Mouse (Mus musculus): Measurements from ENCODE around the gene Mthfd1. TPM values are rescaled to one million over a fixed set of nuclear protein-coding genes. Genes with fewer than 3 reads are reported as not detected.
A peak's percentile ranks its signal among the peaks of the same experiment; 100 is the strongest.

The Mthfd1 gene
- polyA plus RNA-seq, 1 experiment from 2014 or later: 74.6 TPM

DNA sequence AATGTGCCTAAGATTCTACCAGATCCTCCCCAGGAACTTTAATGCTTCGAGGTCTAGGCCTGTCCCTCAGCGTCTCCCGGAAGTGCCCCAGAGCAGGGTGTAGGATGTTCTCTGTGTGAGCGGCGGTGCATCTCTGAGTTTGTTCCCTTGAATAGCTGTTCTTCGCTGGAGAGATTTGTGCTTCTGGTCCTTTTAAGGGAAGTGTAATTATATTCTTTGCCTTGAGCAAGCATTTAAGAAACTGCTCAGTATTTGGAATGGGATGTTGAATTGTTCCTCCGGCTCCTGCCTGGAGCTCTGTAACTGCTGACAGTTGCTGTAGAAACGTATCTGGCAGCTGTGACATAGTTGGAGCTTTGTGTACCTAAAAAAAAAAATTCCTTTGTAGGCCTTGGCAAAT lies 32.9 kb downstream of the Mthfd1 start:
- H3K9me3 ChIP-seq: no peaks in the 10 kb centered on the region
- no peaks in the 10 kb centered on the region for H3K27me3 ChIP-seq
- no peaks in the 10 kb centered on the region for H3K4me1 ChIP-seq
- no peak overlapping the region for H3K4me3 ChIP-seq
- no peak overlapping the region for H3K9ac ChIP-seq
- peaks cover 72% of the 10 kb centered on the region for H3K36me3 ChIP-seq
- H3K27ac ChIP-seq: no peak overlapping the region
- no peak for ATAC-seq (ENCODE audit: low FRiP score, low read depth)
- H3K4me2 ChIP-seq (replicated peaks): no peak overlapping the region
- 87% methylated on average over 8 of the region's 8 CpGs for WGBS

- Histone ChIP-seq H3K4me1 (no peaks in the 10 kb centered on the region), H3K36me3 (peaks cover 70% of the 10 kb centered on the region), H3K4me3 (no peak overlapping the region), H3K27ac (no peak overlapping the region), H3K9me3 (no peaks in the 10 kb centered on the region), H3K27me3 (no peaks in the 10 kb centered on the region), H3K4me2 (replicated peaks) (no peak overlapping the region), H3K9ac (no peak overlapping the region)
- ATAC-seq (ENCODE audit: low FRiP score, low read depth): no peak
- WGBS: 92% methylated on average over 5 of the region's 5 CpGs
Observed at GRCm38 (mm10) chr12:76288494-76288893, 33.4 kb downstream of the Mthfd1 start.

DNA sequence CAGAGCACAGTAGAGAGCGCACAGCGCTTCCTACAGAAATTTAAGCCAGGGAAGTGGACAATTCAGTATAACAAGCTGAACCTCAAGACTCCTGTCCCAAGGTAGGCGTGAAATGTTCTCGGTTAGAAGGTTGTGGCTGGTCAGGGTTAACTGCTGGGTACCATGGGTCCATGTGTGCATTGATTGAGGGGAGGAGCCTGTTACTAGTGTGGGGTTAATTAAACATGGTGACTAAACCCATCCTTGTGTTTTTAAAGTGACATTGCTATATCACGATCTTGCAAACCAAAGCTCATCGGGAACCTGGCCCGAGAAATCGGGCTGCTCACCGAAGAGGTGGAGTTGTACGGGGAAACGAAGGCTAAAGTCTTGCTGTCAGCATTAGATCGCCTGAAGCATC lies 34.3 kb downstream of the Mthfd1 start:
- no peaks in the 10 kb centered on the region for H3K9me3 ChIP-seq
- no peak overlapping the region for H3K27ac ChIP-seq
- WGBS: 97% methylated on average over 12 of the region's 12 CpGs
- H3K9ac ChIP-seq: no peak overlapping the region
- ATAC-seq (ENCODE audit: low FRiP score, low read depth): no peak
- no peak overlapping the region for H3K4me3 ChIP-seq
- peaks cover 70% of the 10 kb centered on the region for H3K36me3 ChIP-seq
- no peaks in the 10 kb centered on the region for H3K27me3 ChIP-seq
- H3K4me1 ChIP-seq: no peaks in the 10 kb centered on the region
- no peak overlapping the region for H3K4me2 ChIP-seq (replicated peaks)

DNA sequence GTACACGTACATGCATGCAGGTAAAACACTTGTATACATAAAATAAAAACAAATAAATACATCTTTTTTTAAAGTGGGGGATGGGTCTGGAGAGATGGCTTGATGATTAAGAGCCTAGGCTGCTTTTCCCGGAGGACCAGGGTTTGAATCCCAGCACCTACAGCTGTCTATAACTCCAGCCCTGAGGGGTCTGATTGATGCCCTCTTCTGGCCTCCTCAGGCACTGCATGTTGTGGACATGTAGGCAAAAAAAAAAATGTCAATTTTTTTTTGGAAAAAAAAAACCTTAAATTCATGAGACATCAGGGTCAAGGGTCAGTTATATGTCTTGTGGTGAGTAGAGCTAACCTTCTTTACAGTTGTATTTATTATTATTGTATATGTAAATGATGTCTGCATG lies 35.2 kb downstream of the Mthfd1 start:
- no peak for ATAC-seq (ENCODE audit: low FRiP score, low read depth)
- Histone ChIP-seq H3K9ac (no peak overlapping the region), H3K36me3 (peaks cover 73% of the 10 kb centered on the region), H3K4me3 (no peak overlapping the region), H3K27ac (no peak overlapping the region), H3K27me3 (no peaks in the 10 kb centered on the region), H3K9me3 (no peaks in the 10 kb centered on the region), H3K4me2 (replicated peaks) (no peak overlapping the region), H3K4me1 (no peaks in the 10 kb centered on the region)
- WGBS: 97% methylated on average over 2 of the region's 2 CpGs

- ATAC-seq (ENCODE audit: low FRiP score, low read depth): no peak
- Histone ChIP-seq H3K4me1 (no peaks in the 10 kb centered on the region), H3K4me2 (replicated peaks) (no peak overlapping the region), H3K9ac (no peak overlapping the region), H3K27me3 (no peaks in the 10 kb centered on the region), H3K27ac (no peak overlapping the region), H3K4me3 (no peak overlapping the region), H3K9me3 (no peaks in the 10 kb centered on the region), H3K36me3 (peaks cover 88% of the 10 kb centered on the region)
- WGBS: 62% methylated on average over 7 of the region's 7 CpGs
Observed at GRCm38 (mm10) chr12:76293192-76293591, 38.1 kb downstream of the Mthfd1 start.

- Histone ChIP-seq H3K4me3 (no peak overlapping the region), H3K4me2 (replicated peaks) (no peak overlapping the region), H3K4me1 (no peaks in the 10 kb centered on the region), H3K36me3 (peaks cover 81% of the 10 kb centered on the region), H3K9ac (no peak overlapping the region), H3K27ac (no peak overlapping the region), H3K27me3 (no peaks in the 10 kb centered on the region), H3K9me3 (no peaks in the 10 kb centered on the region)
- ATAC-seq (ENCODE audit: low FRiP score, low read depth): no peak
- WGBS: 83% methylated on average over 5 of the region's 5 CpGs
Observed at GRCm38 (mm10) chr12:76297830-76298229, 42.7 kb downstream of the Mthfd1 start.

GRCm38 (mm10) chr12:76299361-76299906 lies 44.3 kb downstream of the Mthfd1 start:
- peaks cover 80% of the 10 kb centered on the region for H3K36me3 ChIP-seq
- no peak overlapping the region for H3K4me3 ChIP-seq
- H3K9me3 ChIP-seq: no peaks in the 10 kb centered on the region
- WGBS: 95% methylated on average over 9 of the region's 9 CpGs
- H3K27me3 ChIP-seq: no peaks in the 10 kb centered on the region
- H3K4me1 ChIP-seq: no peaks in the 10 kb centered on the region; the same call in 1 of the 2 replicates
- ATAC-seq (ENCODE audit: low FRiP score, low read depth): no peak
- no peak overlapping the region for H3K27ac ChIP-seq
- no peak overlapping the region for H3K9ac ChIP-seq
- no peak overlapping the region for H3K4me2 ChIP-seq (replicated peaks)

GRCm38 (mm10) chr12:76300367-76300766 lies 45.3 kb downstream of the Mthfd1 start:
- 89% methylated on average over 10 of the region's 10 CpGs for WGBS
- H3K27me3 ChIP-seq: no peaks in the 10 kb centered on the region
- no peak overlapping the region for H3K27ac ChIP-seq
- no peak overlapping the region for H3K4me2 ChIP-seq (replicated peaks)
- no peak for ATAC-seq (ENCODE audit: low FRiP score, low read depth)
- H3K4me3 ChIP-seq: no peak overlapping the region
- H3K9me3 ChIP-seq: no peaks in the 10 kb centered on the region
- H3K9ac ChIP-seq: no peak overlapping the region
- peaks cover 75% of the 10 kb centered on the region for H3K36me3 ChIP-seq
- H3K4me1 ChIP-seq: no peaks in the 10 kb centered on the region; the same call in 1 of the 2 replicates

DNA sequence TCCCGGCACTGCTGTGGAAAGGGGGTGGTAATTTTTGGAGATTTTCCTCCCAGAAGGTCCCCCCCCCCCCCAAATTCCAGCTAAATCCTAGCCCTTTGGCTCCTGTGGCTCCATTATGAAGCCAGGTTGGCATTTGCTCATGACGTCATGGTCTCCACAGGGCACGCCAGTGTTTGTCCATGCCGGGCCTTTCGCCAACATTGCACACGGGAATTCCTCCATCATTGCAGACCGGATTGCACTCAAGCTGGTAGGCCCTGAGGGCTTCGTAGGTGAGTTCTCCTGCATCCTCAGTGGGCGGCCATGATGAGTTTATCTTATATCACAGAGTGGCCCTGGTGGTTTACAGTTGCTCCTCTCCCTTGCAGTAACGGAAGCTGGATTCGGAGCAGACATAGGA lies 48.4 kb downstream of the Mthfd1 start:
- Histone ChIP-seq H3K27me3 (no peaks in the 10 kb centered on the region), H3K9ac (no peak overlapping the region), H3K4me2 (replicated peaks) (no peak overlapping the region), H3K4me3 (no peak overlapping the region), H3K36me3 (peaks cover 66% of the 10 kb centered on the region), H3K27ac (peak overlapping the region; percentile 61; the same call in 1 of the 2 replicates), H3K4me1 (peaks cover 18% of the 10 kb centered on the region), H3K9me3 (no peaks in the 10 kb centered on the region)
- WGBS: 90% methylated on average over 11 of the region's 11 CpGs
- ATAC-seq (ENCODE audit: low FRiP score, low read depth): 0 out of 2 replicates have a peak, but pooled peaks have one; percentile 11

DNA sequence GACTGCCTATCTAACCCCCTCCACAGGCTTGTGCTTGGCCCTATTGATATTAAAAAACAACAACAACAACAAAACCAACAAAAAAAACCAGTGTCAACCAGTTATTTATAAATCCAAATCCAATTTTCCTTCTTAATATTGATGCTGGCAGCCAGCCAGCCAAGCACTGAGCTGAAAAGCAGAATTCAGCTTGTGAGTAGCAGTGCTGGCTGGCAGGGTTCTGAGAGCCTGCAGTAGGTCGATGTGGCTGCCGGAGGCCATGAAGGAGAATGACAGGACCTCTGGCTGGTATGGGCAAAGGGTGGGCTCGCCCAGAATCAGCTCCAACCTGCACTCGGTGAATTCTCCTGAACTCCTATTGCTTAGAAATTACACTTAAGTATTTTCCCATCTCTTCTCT lies 49.1 kb downstream of the Mthfd1 start:
- 68% methylated on average over 4 of the region's 4 CpGs for whole genome bisulfite sequencing
- Histone ChIP-seq H3K27ac (no peak overlapping the region; the same call in 1 of the 2 replicates), H3K4me1 (peaks cover 18% of the 10 kb centered on the region), H3K27me3 (no peaks in the 10 kb centered on the region), H3K9ac (no peak overlapping the region), H3K4me2 (replicated peaks) (no peak overlapping the region), H3K9me3 (no peaks in the 10 kb centered on the region), H3K36me3 (peaks cover 59% of the 10 kb centered on the region), H3K4me3 (no peak overlapping the region)
- ATAC-seq (ENCODE audit: low FRiP score, low read depth): no peak

GRCm38 (mm10) chr12:76305107-76305506 lies 50.0 kb downstream of the Mthfd1 start:
- Histone ChIP-seq H3K27ac (no peak overlapping the region), H3K4me2 (replicated peaks) (no peak overlapping the region), H3K27me3 (no peaks in the 10 kb centered on the region), H3K9me3 (no peaks in the 10 kb centered on the region), H3K4me3 (no peak overlapping the region), H3K4me1 (peaks cover 18% of the 10 kb centered on the region), H3K36me3 (peaks cover 50% of the 10 kb centered on the region), H3K9ac (no peak overlapping the region)
- WGBS: 87% methylated on average over 8 of the region's 8 CpGs
- ATAC-seq (ENCODE audit: low FRiP score, low read depth): no peak

GRCm38 (mm10) chr12:76306852-76307561 lies 51.9 kb downstream of the Mthfd1 start:
- no peak for ATAC-seq (ENCODE audit: low FRiP score, low read depth)
- no peak overlapping the region for H3K27ac ChIP-seq
- 71% methylated on average over 9 of the region's 9 CpGs for WGBS
- no peak overlapping the region for H3K4me2 ChIP-seq (replicated peaks)
- H3K27me3 ChIP-seq: no peaks in the 10 kb centered on the region
- no peak overlapping the region; the same call in 1 of the 2 replicates for H3K9ac ChIP-seq
- no peaks in the 10 kb centered on the region for H3K9me3 ChIP-seq
- peaks cover 18% of the 10 kb centered on the region for H3K4me1 ChIP-seq
- no peak overlapping the region for H3K4me3 ChIP-seq
- peaks cover 45% of the 10 kb centered on the region for H3K36me3 ChIP-seq

Measured in limb, embryonic 13.5 days (tissue).